Mouse (Mus musculus) lung, postnatal 0 days (tissue): Measurements from ENCODE around the gene Plscr4. TPM values are rescaled to one million over a fixed set of nuclear protein-coding genes. Genes with fewer than 3 reads are reported as not detected.

Experiments
- ATAC-seq: fragments of 200-750 bp; cut with Nextera tagmentation; 2 replicates; pipeline ENCODE4 v1.8.0; 2017; ENCODE audit warnings: moderate library complexity
- DNase-seq: peaks from one replicate; pipeline ENCODE4 v3.0.0-alpha.2; 2016; ENCODE audit warnings: low spot score
- H3K27ac ChIP-seq: fragments of 300-500 bp; sonication (generic); 2 replicates; pipeline ENCODE4 v1.5.1; 2014; ENCODE audit warnings: antibody characterized with exemption, mild to moderate bottlenecking, low read length, mixed read lengths
- H3K27me3 ChIP-seq: fragments of 300-500 bp; sonication (generic); replicated peaks from 2 replicates; pipeline ENCODE4 v1.6.1; 2014; ENCODE audit warnings: low read length, mixed read lengths; ENCODE audit not compliant: insufficient read depth
- H3K36me3 ChIP-seq: fragments of 300-500 bp; sonication (generic); 2 replicates; pipeline ENCODE4 v1.6.1; 2014; ENCODE audit warnings: low read length, mixed read lengths; ENCODE audit not compliant: insufficient read depth
- H3K4me1 ChIP-seq: fragments of 300-500 bp; sonication (generic); 2 replicates; pipeline ENCODE4 v1.6.1; 2014; ENCODE audit warnings: antibody characterized with exemption, low read depth, low read length, mixed read lengths; ENCODE audit not compliant: insufficient read depth
- H3K4me2 ChIP-seq: fragments of 300-500 bp; sonication (generic); replicated peaks from 2 replicates; pipeline ENCODE4 v1.6.1; 2014; ENCODE audit warnings: low read depth, mild to moderate bottlenecking, low read length, moderate library complexity, mixed read lengths
- H3K4me3 ChIP-seq: fragments of 300-500 bp; sonication (generic); 2 replicates; pipeline ENCODE4 v1.5.1; 2014; ENCODE audit warnings: low read depth, low read length
- H3K9ac ChIP-seq: fragments of 300-500 bp; sonication (generic); replicated peaks from 2 replicates; pipeline ENCODE4 v1.6.1; 2014; ENCODE audit warnings: low read depth, mild to moderate bottlenecking
- H3K9me3 ChIP-seq: fragments of 300-500 bp; sonication (generic); 2 replicates; pipeline ENCODE4 v1.6.1; 2016; ENCODE audit warnings: low read length, mixed read lengths
- CTCF ChIP-seq: IDR thresholded peaks from 2 replicates; pipeline ENCODE4 v1.5.1; 2016; ENCODE audit warnings: antibody characterized with exemption, mild to moderate bottlenecking
- EP300 ChIP-seq: IDR thresholded peaks from 2 replicates; pipeline ENCODE4 v1.6.1; 2016; ENCODE audit warnings: antibody characterized with exemption, mild to moderate bottlenecking, control low read depth
- WGBS: fragments of 180-500 bp; shearing (Covaris S2); extraction: QIAGEN DNeasy Blood & Tissue Kit; methylation state at CpG from one replicate; pipeline ENCODE4 v1.1.7; 2014; 5-methylcytosine and 5-hydroxymethylcytosine counted together
- polyA plus RNA-seq: library from polyadenylated mRNA; unstranded; fragments of >200 nt; fragmentation: Nextera tagmentation; extraction: Ambion mirVana; gene quantifications from 2 replicates; pipeline ENCODE4 v1.2.1, GENCODE M21; 2015

Plscr4 gene
- polyA plus RNA-seq: 23.3 and 28.5 TPM in 2 replicates

DNA sequence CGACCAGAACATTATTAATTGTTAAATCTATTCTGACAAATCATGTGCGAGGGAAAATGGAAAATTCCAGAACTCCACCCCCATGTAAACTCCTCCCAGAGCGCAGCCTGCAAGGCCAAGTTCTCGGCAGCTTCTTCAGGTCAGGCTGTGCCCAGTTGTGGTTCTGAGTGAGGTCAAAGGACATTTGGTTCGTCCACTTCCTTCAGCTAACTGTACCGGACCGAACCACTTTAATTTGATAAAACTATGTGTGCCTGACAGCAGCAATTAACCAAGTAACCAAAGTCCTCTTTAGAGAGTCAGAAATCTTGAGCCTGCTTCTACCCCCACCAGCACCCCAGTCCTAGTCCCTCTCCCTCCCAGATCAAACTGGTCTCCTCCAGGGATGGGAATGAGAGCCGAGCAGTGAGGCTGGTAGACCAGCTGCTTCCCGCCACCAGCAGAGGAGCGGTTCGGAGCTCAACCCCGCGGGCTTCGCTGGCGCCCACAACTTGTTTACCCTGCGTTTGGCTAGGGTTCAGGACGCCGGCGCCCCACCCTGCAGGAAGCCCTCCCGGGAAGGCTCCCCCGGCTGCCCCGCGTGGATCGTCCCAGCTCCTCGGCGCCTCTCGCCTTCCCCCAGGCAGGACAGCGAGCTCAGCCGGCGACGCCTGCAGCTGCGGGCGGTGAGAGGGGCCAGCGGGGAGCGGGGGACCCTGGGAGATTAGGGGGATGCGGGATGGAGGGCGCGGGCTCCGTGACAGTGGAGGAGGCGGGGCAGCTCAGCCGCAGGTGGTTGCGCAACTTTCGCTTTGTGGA, at the start of gene Plscr4:
Gene Plscr4 (plus strand): TSS at position 113 of the 798 bp plus-strand sequence.
- TF ChIP-seq CTCF: no peak; the same call in 1 of the 2 replicates
- 0 out of 2 replicates have a peak, but pooled peaks have one; percentile 1 for TF ChIP-seq EP300
- Histone ChIP-seq H3K27me3 (no peaks in the 10 kb centered on the region), H3K4me3 (peak within 1 kb of the TSS; percentile 68), H3K27ac (peak within 1 kb of the TSS; percentile 84), H3K9ac (peak within 1 kb of the TSS; percentile 51), H3K4me1 (no peaks in the 10 kb centered on the region), H3K4me2 (peak within 1 kb of the TSS; percentile 63), H3K9me3 (no peaks in the 10 kb centered on the region), H3K36me3 (no peaks in the 10 kb centered on the region)
- DNase-seq: peak; percentile 87
- peak; percentile 88 for ATAC-seq
- WGBS: 5% methylated on average over 39 of the region's 43 CpGs

DNA sequence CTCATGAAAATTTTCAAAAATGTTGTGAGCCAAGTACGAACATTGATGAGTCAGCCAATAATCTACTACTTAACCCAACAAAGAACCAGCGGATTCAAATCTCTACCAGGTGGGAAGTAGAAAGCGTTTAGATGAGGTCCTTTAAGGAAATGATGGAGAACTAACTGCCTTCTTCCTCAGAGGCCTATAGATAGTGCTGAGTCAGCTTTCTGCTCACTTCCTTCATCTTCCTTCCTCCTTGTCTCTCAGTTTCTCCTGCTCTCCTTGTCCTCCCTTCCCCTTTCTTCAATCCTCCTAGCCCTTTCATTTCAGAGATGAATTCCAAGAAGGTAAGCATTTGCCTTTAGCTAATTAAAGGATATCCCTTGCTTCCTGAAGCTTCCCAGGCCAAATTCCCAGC, 46.9 kb upstream of the Plscr4 start:
- Histone ChIP-seq H3K27me3 (no peaks in the 10 kb centered on the region), H3K27ac (no peak overlapping the region), H3K9me3 (no peaks in the 10 kb centered on the region), H3K4me3 (no peak overlapping the region), H3K4me1 (no peaks in the 10 kb centered on the region), H3K36me3 (no peaks in the 10 kb centered on the region), H3K9ac (no peak overlapping the region), H3K4me2 (no peak overlapping the region)
- ATAC-seq: no peak
- no peak for DNase-seq
- 79% methylated on average over 3 of the region's 3 CpGs for WGBS
- no peak for TF ChIP-seq EP300
- no peak for TF ChIP-seq CTCF

DNA sequence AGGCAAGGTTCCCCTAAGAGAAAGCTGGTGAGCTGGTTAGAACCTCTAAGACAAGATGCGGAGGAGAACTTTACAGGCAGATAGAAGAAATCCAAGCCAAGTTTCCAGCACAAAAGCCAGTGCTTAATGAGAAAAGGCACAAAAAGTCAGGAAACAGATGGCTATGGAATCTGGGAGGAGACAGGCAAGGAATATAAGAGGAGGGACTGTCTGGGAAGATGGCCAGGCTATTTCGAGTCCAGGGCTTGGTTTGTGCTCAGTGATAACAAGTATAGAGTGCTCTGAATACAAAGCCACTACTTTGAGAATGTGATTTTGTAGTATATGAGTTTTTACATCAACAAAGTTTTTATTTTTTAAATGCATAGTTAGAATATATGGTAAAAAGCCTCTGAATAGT, 45.1 kb upstream of the Plscr4 start:
- no peak for TF ChIP-seq CTCF
- no peak for TF ChIP-seq EP300
- Histone ChIP-seq H3K4me1 (no peaks in the 10 kb centered on the region), H3K4me2 (no peak overlapping the region), H3K36me3 (no peaks in the 10 kb centered on the region), H3K27ac (no peak overlapping the region), H3K9me3 (no peaks in the 10 kb centered on the region), H3K9ac (no peak overlapping the region), H3K27me3 (no peaks in the 10 kb centered on the region), H3K4me3 (no peak overlapping the region)
- no peak for ATAC-seq
- peak; percentile 18 for DNase-seq
- WGBS: 44% methylated on average over 2 of the region's 2 CpGs

DNA sequence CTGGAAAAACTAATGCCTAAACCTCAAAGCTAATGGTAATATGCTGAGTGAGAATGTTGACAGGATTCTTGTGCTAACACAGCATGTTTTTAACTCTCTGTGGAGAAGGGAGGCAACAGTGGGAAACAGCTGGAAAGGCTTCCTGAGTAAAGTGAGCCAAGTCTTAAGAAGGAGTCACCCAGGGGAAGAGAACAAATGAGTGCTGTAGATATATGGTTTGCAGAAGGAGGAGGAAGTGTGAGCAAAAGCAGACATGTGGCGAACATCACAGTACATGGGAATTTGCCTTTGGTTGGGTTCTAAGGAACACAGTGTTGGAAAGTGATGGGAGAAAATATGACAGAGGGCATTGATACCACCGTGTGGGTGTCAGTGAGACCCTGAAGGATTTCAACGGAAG, 43.5 kb upstream of the Plscr4 start:
- Histone ChIP-seq H3K27me3 (no peaks in the 10 kb centered on the region), H3K4me2 (no peak overlapping the region), H3K9ac (no peak overlapping the region), H3K9me3 (no peaks in the 10 kb centered on the region), H3K4me3 (no peak overlapping the region), H3K36me3 (no peaks in the 10 kb centered on the region), H3K27ac (no peak overlapping the region), H3K4me1 (no peaks in the 10 kb centered on the region)
- WGBS: 54% methylated on average over 3 of the region's 3 CpGs
- TF ChIP-seq CTCF: no peak
- TF ChIP-seq EP300: peak; percentile 8; the same call in 1 of the 2 replicates
- DNase-seq (peak; percentile 26), ATAC-seq (peak; percentile 40)

DNA sequence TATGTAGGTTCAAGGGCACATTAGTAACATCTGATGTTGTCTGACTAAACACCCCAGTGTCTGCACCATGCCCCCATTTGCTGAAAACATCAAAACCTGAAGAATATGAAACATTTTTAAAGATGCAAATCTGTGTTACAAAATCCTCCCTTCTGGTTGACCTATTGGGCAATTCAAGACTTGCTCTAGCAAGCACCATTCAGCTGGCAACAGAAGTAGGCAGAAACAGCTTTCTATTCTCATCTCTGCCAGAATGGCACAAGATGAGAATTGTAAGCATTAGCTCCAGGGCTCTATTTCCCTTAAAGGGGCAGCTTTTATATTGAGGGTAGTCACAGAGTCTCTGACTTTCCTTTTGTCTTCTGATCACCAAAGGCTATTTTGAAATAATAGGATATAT, 19.4 kb upstream of the Plscr4 start:
- TF ChIP-seq CTCF (no peak), EP300 (no peak)
- ATAC-seq (no peak), DNase-seq (peak; percentile 36)
- no peaks in the 10 kb centered on the region for H3K27me3 ChIP-seq
- no peaks in the 10 kb centered on the region for H3K4me1 ChIP-seq
- H3K9me3 ChIP-seq: no peaks in the 10 kb centered on the region
- H3K4me2 ChIP-seq: no peak overlapping the region
- no peak overlapping the region for H3K9ac ChIP-seq
- H3K4me3 ChIP-seq: no peak overlapping the region
- no peaks in the 10 kb centered on the region for H3K36me3 ChIP-seq
- no peak overlapping the region for H3K27ac ChIP-seq

DNA sequence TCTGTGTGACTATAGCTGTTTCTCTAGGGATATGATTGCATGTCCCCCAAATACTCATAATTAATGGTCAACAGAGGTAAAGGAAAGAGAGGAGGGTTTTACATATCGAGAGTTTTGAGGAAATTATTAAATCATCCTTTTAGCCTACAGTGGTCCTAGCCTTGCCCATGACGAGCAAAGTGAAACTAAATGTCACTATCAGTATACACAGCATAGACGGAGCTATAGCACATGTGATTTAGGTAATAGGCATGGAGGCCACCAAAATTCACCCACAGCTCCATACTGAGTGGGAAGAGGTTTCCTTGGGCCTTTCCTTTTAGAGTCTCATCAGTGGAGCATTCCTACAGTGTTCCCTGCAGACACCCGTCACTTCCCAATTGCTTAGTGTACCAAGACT, 15.7 kb upstream of the Plscr4 start:
- ATAC-seq (no peak), DNase-seq (no peak)
- TF ChIP-seq EP300 (no peak), CTCF (no peak)
- Histone ChIP-seq H3K27me3 (no peaks in the 10 kb centered on the region), H3K36me3 (no peaks in the 10 kb centered on the region), H3K4me2 (no peak overlapping the region), H3K9me3 (no peaks in the 10 kb centered on the region), H3K4me1 (no peaks in the 10 kb centered on the region), H3K27ac (no peak overlapping the region), H3K9ac (no peak overlapping the region), H3K4me3 (no peak overlapping the region)
- WGBS: 72% methylated on average over 4 of the region's 4 CpGs
